Mouse (Mus musculus) CH12.LX (cell line): Measurements from ENCODE around the gene Thrb. TPM values are rescaled to one million over a fixed set of nuclear protein-coding genes. Genes with fewer than 3 reads are reported as not detected.

Source experiments
- DNase-seq: peaks from one replicate; pipeline ENCODE4 v3.0.0-alpha.2; 2013; ENCODE audit errors: extremely low read depth
- H3K27ac ChIP-seq: 2 replicates; pipeline ENCODE4 v1.5.1; 2012; ENCODE audit warnings: low read depth, mild to moderate bottlenecking, control low read depth, moderate library complexity; ENCODE audit not compliant: insufficient read depth
- H3K27me3 ChIP-seq: replicated peaks from 2 replicates; pipeline ENCODE3; 2012; ENCODE audit warnings: inconsistent platforms
- H3K36me3 ChIP-seq, 2 experiments: replicated peaks in 1 of 2; 2 replicates each; pipeline versions ENCODE3 to v1.6.1; 2012; ENCODE audit warnings: inconsistent platforms in 1 of 2, low read length in 1 of 2, mild to moderate bottlenecking in 1 of 2, mixed read lengths in 1 of 2, moderate library complexity in 1 of 2; ENCODE audit not compliant: control insufficient read depth in 1 of 2, insufficient read depth in 1 of 2
- H3K4me1 ChIP-seq, 2 experiments: 2 replicates each; pipeline ENCODE4 v1.6.1; 2012; ENCODE audit warnings: inconsistent platforms in 1 of 2, moderate library complexity in 1 of 2; ENCODE audit not compliant: insufficient read depth in 2 of 2, control insufficient read depth in 1 of 2
- H3K4me2 ChIP-seq: 2 replicates; pipeline ENCODE4 v1.6.1; 2012; ENCODE audit warnings: low read depth, mild to moderate bottlenecking, control low read depth; ENCODE audit not compliant: poor library complexity, insufficient read depth, severe bottlenecking
- H3K4me3 ChIP-seq, 3 experiments: fragments of 150-350 bp in 1 of 3; sonication (generic) in 1 of 3; replicated peaks in 1 of 3; 2 replicates each; pipeline versions ENCODE3 to v1.5.1; 2011 to 2012; ENCODE audit warnings: low read depth in 2 of 3, low read length in 2 of 3, mild to moderate bottlenecking in 2 of 3, moderate library complexity in 2 of 3, control low read depth in 1 of 3, improper control_type of control experiment in 1 of 3, inconsistent platforms in 1 of 3, mixed read lengths in 1 of 3; ENCODE audit not compliant: poor library complexity in 1 of 3
- H3K79me2 ChIP-seq: replicated peaks from 2 replicates; pipeline ENCODE4 v1.6.1; 2012; ENCODE audit warnings: mild to moderate bottlenecking, moderate library complexity; ENCODE audit not compliant: control insufficient read depth, poor library complexity, insufficient read depth, severe bottlenecking; ENCODE audit errors: extremely low read depth
- H3K9ac ChIP-seq: 2 replicates; pipeline ENCODE4 v1.6.1; 2012; ENCODE audit warnings: low read depth, mild to moderate bottlenecking, control low read depth, moderate library complexity; ENCODE audit not compliant: insufficient read depth
- H3K9me3 ChIP-seq: replicated peaks from 2 replicates; pipeline ENCODE3; 2012; ENCODE audit warnings: low read length, inconsistent platforms, mixed read lengths
- CHD2 ChIP-seq: IDR thresholded peaks from 2 replicates; pipeline ENCODE4 v1.6.1; 2011; ENCODE audit warnings: low read length, improper control_type of control experiment
- CTCF ChIP-seq, 2 experiments: IDR thresholded peaks in 1 of 2; conservative IDR thresholded peaks in 1 of 2; 2 replicates each; pipeline ENCODE4 v1.5.1; 2011 to 2012; ENCODE audit warnings: low read depth in 2 of 2, low read length in 2 of 2, improper control_type of control experiment in 1 of 2, inconsistent platforms in 1 of 2, mild to moderate bottlenecking in 1 of 2, moderate library complexity in 1 of 2
- E2F4 ChIP-seq: IDR thresholded peaks from 2 replicates; pipeline ENCODE4 v1.6.1; 2011; ENCODE audit warnings: low read depth, low read length, improper control_type of control experiment; ENCODE audit not compliant: insufficient replicate concordance
- ELF1 ChIP-seq: IDR thresholded peaks from 2 replicates; pipeline ENCODE4 v1.6.1; 2014; ENCODE audit warnings: low read depth, mild to moderate bottlenecking, inconsistent platforms, low read length, improper control_type of control experiment
- EP300 ChIP-seq: IDR thresholded peaks from 2 replicates; pipeline ENCODE4 v1.6.1; 2011; ENCODE audit warnings: low read length, improper control_type of control experiment
- ETS1 ChIP-seq: conservative IDR thresholded peaks from 2 replicates; pipeline ENCODE4 v1.6.1; 2012; ENCODE audit warnings: low read depth, mild to moderate bottlenecking, inconsistent platforms, low read length, improper control_type of control experiment, moderate library complexity
- GABPA ChIP-seq: IDR thresholded peaks from 2 replicates; pipeline ENCODE4 v1.6.1; 2012; ENCODE audit warnings: low read depth, low read length, improper control_type of control experiment, inconsistent platforms; ENCODE audit not compliant: insufficient replicate concordance
- IRF4 ChIP-seq: IDR thresholded peaks from 2 replicates; pipeline ENCODE4 v1.6.1; 2014; ENCODE audit warnings: low read depth, mild to moderate bottlenecking, inconsistent platforms, low read length, improper control_type of control experiment
- JUN ChIP-seq: IDR thresholded peaks from 2 replicates; pipeline ENCODE4 v1.6.1; 2011; ENCODE audit warnings: low read depth, mild to moderate bottlenecking, low read length, improper control_type of control experiment, moderate library complexity; ENCODE audit not compliant: insufficient read depth
- JUND ChIP-seq: conservative IDR thresholded peaks from 2 replicates; pipeline ENCODE4 v1.6.1; 2011; ENCODE audit warnings: low read depth, low read length, improper control_type of control experiment
- KAT2A ChIP-seq: IDR thresholded peaks from 2 replicates; pipeline ENCODE4 v1.6.1; 2012; ENCODE audit warnings: low read length, improper control_type of control experiment, inconsistent platforms; ENCODE audit not compliant: insufficient replicate concordance
- MAFK ChIP-seq: IDR thresholded peaks from 2 replicates; pipeline ENCODE4 v1.6.1; 2011; ENCODE audit warnings: low read length, improper control_type of control experiment; ENCODE audit not compliant: insufficient replicate concordance
- MAX ChIP-seq: IDR thresholded peaks from 2 replicates; pipeline ENCODE4 v1.6.1; 2011; ENCODE audit warnings: low read length, improper control_type of control experiment
- MAZ ChIP-seq: IDR thresholded peaks from 2 replicates; pipeline ENCODE4 v1.6.1; 2012; ENCODE audit warnings: low read depth, mild to moderate bottlenecking, inconsistent platforms, low read length, improper control_type of control experiment, moderate library complexity
- MEF2A ChIP-seq: IDR thresholded peaks from 2 replicates; pipeline ENCODE4 v1.6.1; 2014; ENCODE audit warnings: low read depth, mild to moderate bottlenecking, inconsistent platforms, low read length, improper control_type of control experiment, borderline replicate concordance
- NRF1 ChIP-seq: IDR thresholded peaks from 2 replicates; pipeline ENCODE4 v1.6.1; 2014; ENCODE audit warnings: low read depth, mild to moderate bottlenecking, inconsistent platforms, low read length, improper control_type of control experiment, moderate library complexity
- POLR2A ChIP-seq: IDR thresholded peaks from 2 replicates; pipeline ENCODE4 v1.6.1; 2011; ENCODE audit warnings: low read depth, mild to moderate bottlenecking, improper control_type of control experiment, low read length
- RAD21 ChIP-seq: IDR thresholded peaks from 2 replicates; pipeline ENCODE4 v1.6.1; 2011; ENCODE audit warnings: low read depth, mild to moderate bottlenecking, low read length, improper control_type of control experiment, moderate library complexity
- RCOR1 ChIP-seq: conservative IDR thresholded peaks from 2 replicates; pipeline ENCODE4 v1.6.1; 2012; ENCODE audit warnings: low read depth, mild to moderate bottlenecking, inconsistent platforms, low read length, improper control_type of control experiment
- SMC3 ChIP-seq: IDR thresholded peaks from 2 replicates; pipeline ENCODE4 v1.6.1; 2011; ENCODE audit warnings: low read depth, low read length, improper control_type of control experiment
- TBP ChIP-seq: conservative IDR thresholded peaks from 2 replicates; pipeline ENCODE4 v1.6.1; 2011; ENCODE audit warnings: low read depth, low read length, improper control_type of control experiment
- UBTF ChIP-seq: IDR thresholded peaks from 2 replicates; pipeline ENCODE4 v1.6.1; 2012; ENCODE audit warnings: low read depth, mild to moderate bottlenecking, inconsistent platforms, low read length, improper control_type of control experiment, moderate library complexity
- USF1 ChIP-seq: IDR thresholded peaks from 2 replicates; pipeline ENCODE4 v1.6.1; 2014; ENCODE audit warnings: low read depth, mild to moderate bottlenecking, inconsistent platforms, low read length, improper control_type of control experiment
- ZKSCAN1 ChIP-seq: IDR thresholded peaks from 2 replicates; pipeline ENCODE4 v1.6.1; 2012; ENCODE audit warnings: low read depth, inconsistent platforms, low read length, improper control_type of control experiment, borderline replicate concordance
- ZMIZ1 ChIP-seq: IDR thresholded peaks from 2 replicates; pipeline ENCODE4 v1.6.1; 2012; ENCODE audit warnings: low read depth, mild to moderate bottlenecking, inconsistent platforms, low read length, improper control_type of control experiment
- dilution Hi-C: fragments of 300-500 bp; cut with MboI; formaldehyde crosslinking; loops from 2 replicates; pipeline ENCODE4 v1.14.3; 2020; ENCODE audit warnings: low sequenced_read_pairs; ENCODE audit not compliant: extremely low pct_unique_long_range_greater_than_20kb, extremely low pct_ligation_motif_present
- in situ Hi-C: fragments of 300-500 bp; cut with MboI; formaldehyde crosslinking; loops from 3 replicates; pipeline ENCODE4 v1.14.3; 2019; ENCODE audit warnings: low sequenced_read_pairs, low pct_ligation_motif_present, low pct_unique_long_range_greater_than_20kb, mixed read lengths
- polyA plus RNA-seq: library from polyadenylated mRNA; unstranded; fragments of >175 nt; gene quantifications from 2 replicates; pipeline ENCODE4 v1.2.1, GENCODE M21; 2012; ENCODE audit warnings: low read depth; ENCODE audit not compliant: insufficient read length
- total RNA-seq, 2 experiments: library from RNA; depleted of rRNA; stranded (reverse); fragments of 300-350 nt in 1 of 2; fragments of >200 nt in 1 of 2; gene quantifications; 2 replicates each; pipeline ENCODE4 v1.2.3; 2012 to 2014

Gene Thrb
- total and polyA plus RNA-seq, 3 experiments = 0.56 to 1.6 (median 0.60) TPM

- Histone ChIP-seq H3K27me3 (no peaks in the 10 kb centered on the region), H3K4me3 (no peak overlapping the region), H3K4me2 (no peak overlapping the region), H3K27ac (no peak overlapping the region), H3K36me3 (no peaks in the 10 kb centered on the region), H3K9me3 (no peaks in the 10 kb centered on the region), H3K79me2 (no peaks in the 10 kb centered on the region), H3K9ac (no peak overlapping the region), H3K4me1 (no peaks in the 10 kb centered on the region)
- in situ Hi-C loops (no loop called here), dilution Hi-C loops (no loop called here)
- TF ChIP-seq RAD21 (no peak), MAX (no peak), ELF1 (no peak), MAZ (no peak), IRF4 (no peak), MEF2A (no peak), RCOR1 (no peak), CHD2 (no peak), ZMIZ1 (no peak), KAT2A (no peak), NRF1 (no peak), EP300 (no peak), UBTF (no peak), SMC3 (no peak), GABPA (no peak), USF1 (no peak), JUND (no peak), E2F4 (no peak), CTCF (conservative IDR thresholded peaks at IDR 0.05 in 1 of 2, IDR thresholded peaks at IDR 0.05 in 1 of 2; ENCODE audit: low read depth in 2 of 2, low read length in 2 of 2) (no peak), JUN (no peak)
- no peak for DNase-seq
These were observed 187.2 kb downstream of the Thrb start for GRCm38 (mm10) chr14:17847211-17847610.

DNA sequence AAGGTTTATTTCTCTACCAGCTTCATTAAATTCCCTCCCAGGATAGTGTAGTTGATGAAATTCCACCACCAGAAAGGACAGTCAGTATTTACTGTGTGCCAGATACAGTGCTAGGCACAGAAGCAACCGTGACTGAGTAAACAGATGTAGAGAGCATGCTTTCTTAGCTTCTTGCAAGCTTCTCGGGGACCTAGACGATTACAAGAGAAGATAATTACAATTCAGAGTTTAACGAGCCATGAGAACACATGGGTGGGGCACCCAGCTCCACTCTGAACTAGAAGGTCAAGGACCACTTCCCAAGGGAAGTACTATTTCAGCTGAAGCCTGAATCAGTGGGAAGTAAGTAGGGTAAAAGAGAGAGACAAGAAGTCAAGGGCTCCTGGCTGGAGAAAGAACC lies 190.3 kb downstream of the Thrb start:
- no peaks in the 10 kb centered on the region for H3K79me2 ChIP-seq
- in situ Hi-C loops = no loop called here
- no peak overlapping the region for H3K9ac ChIP-seq
- no peaks in the 10 kb centered on the region for H3K27me3 ChIP-seq
- no peak overlapping the region for H3K4me2 ChIP-seq
- no peak for DNase-seq
- H3K36me3 ChIP-seq = no peaks in the 10 kb centered on the region
- H3K4me1 ChIP-seq = no peaks in the 10 kb centered on the region
- no peaks in the 10 kb centered on the region for H3K9me3 ChIP-seq
- TF ChIP-seq ZKSCAN1 = no peak
- no peak for TF ChIP-seq USF1
- TF ChIP-seq GABPA = no peak
- no peak for TF ChIP-seq MEF2A
- TF ChIP-seq TBP = no peak
- TF ChIP-seq MAZ = no peak
- no peak for TF ChIP-seq SMC3
- no peak for TF ChIP-seq ETS1
- no peak for TF ChIP-seq MAX
- TF ChIP-seq JUN = no peak
- TF ChIP-seq MAFK = no peak
- no peak for TF ChIP-seq RCOR1
- no peak for TF ChIP-seq IRF4
- TF ChIP-seq POLR2A = no peak
- dilution Hi-C loops = no loop called here
- H3K27ac ChIP-seq = no peak overlapping the region
- no peak overlapping the region for H3K4me3 ChIP-seq
